Mouse (Mus musculus): ENCODE results near the gene Hsd17b14. TPM values are rescaled to one million over a fixed set of nuclear protein-coding genes. Genes with fewer than 3 reads are reported as not detected.

Hsd17b14 gene
- total and polyA plus RNA-seq, 3 experiments = 6.0 to 34.9 (median 8.2) TPM

- no peak for ATAC-seq (ENCODE audit: extremely low read depth, insufficient number of reproducible peaks, low FRiP score, poor library complexity, severe bottlenecking)
- H3K4me1 ChIP-seq (ENCODE audit: insufficient read depth, low read depth, low read length) = peaks cover 15% of the 10 kb centered on the region; the same call in 1 of the 2 replicates
- H3K36me3 ChIP-seq (replicated peaks) = no peaks in the 10 kb centered on the region
- TF ChIP-seq CTCF (IDR thresholded peaks at IDR 0.05; ENCODE audit: low read depth, low read length) = no peak
- no peak for TF ChIP-seq GATA2 (IDR thresholded peaks at IDR 0.05; ENCODE audit: borderline replicate concordance, low read depth, low read length)
- TF ChIP-seq GATA1 (IDR thresholded peaks at IDR 0.05; ENCODE audit: borderline replicate concordance, low read length) = no peak
- TF ChIP-seq TAL1 (conservative IDR thresholded peaks at IDR 0.05; ENCODE audit: low read depth, low read length) = no peak
- TF ChIP-seq POLR2AphosphoS5 (IDR thresholded peaks at IDR 0.05; ENCODE audit: insufficient replicate concordance, low read depth, low read length) = no peak
- no peaks in the 10 kb centered on the region for H3K9me3 ChIP-seq (replicated peaks)
- peaks cover 55% of the 10 kb centered on the region for H3K27me3 ChIP-seq (ENCODE audit: insufficient read depth, low read length)
- no peak overlapping the region for H3K4me3 ChIP-seq (ENCODE audit: low read depth, low read length)
- DNase-seq (ENCODE audit: low spot score) = no peak
Observed at GRCm38 (mm10) chr7:45551512-45551883, 3.2 kb upstream of the Hsd17b14 start.

- TF ChIP-seq GATA1 (IDR thresholded peaks at IDR 0.05; ENCODE audit: borderline replicate concordance, low read length) (no peak), CTCF (IDR thresholded peaks at IDR 0.05; ENCODE audit: low read depth, low read length) (no peak), GATA2 (IDR thresholded peaks at IDR 0.05; ENCODE audit: borderline replicate concordance, low read depth, low read length) (no peak), POLR2AphosphoS5 (IDR thresholded peaks at IDR 0.05; ENCODE audit: insufficient replicate concordance, low read depth, low read length) (no peak), TAL1 (conservative IDR thresholded peaks at IDR 0.05; ENCODE audit: low read depth, low read length) (no peak)
- peaks cover 48% of the 10 kb centered on the region for H3K27me3 ChIP-seq (ENCODE audit: insufficient read depth, low read length)
- H3K4me3 ChIP-seq (ENCODE audit: low read depth, low read length) = no peak overlapping the region
- no peak for ATAC-seq (ENCODE audit: extremely low read depth, insufficient number of reproducible peaks, low FRiP score, poor library complexity, severe bottlenecking)
- no peaks in the 10 kb centered on the region for H3K9me3 ChIP-seq (replicated peaks)
- DNase-seq (ENCODE audit: low spot score) = no peak
- no peaks in the 10 kb centered on the region for H3K36me3 ChIP-seq (replicated peaks)
- H3K4me1 ChIP-seq (ENCODE audit: insufficient read depth, low read depth, low read length) = peaks cover 18% of the 10 kb centered on the region
Observed at GRCm38 (mm10) chr7:45553519-45553918, 1.2 kb upstream of the Hsd17b14 start.

GRCm38 (mm10) chr7:45553990-45554389, 703 bp upstream of the Hsd17b14 start:
- no peaks in the 10 kb centered on the region for H3K9me3 ChIP-seq (replicated peaks)
- no peak for TF ChIP-seq POLR2AphosphoS5 (IDR thresholded peaks at IDR 0.05; ENCODE audit: insufficient replicate concordance, low read depth, low read length)
- no peak for TF ChIP-seq GATA2 (IDR thresholded peaks at IDR 0.05; ENCODE audit: borderline replicate concordance, low read depth, low read length)
- TF ChIP-seq TAL1 (conservative IDR thresholded peaks at IDR 0.05; ENCODE audit: low read depth, low read length) = no peak
- TF ChIP-seq GATA1 (IDR thresholded peaks at IDR 0.05; ENCODE audit: borderline replicate concordance, low read length) = no peak
- no peak for TF ChIP-seq CTCF (IDR thresholded peaks at IDR 0.05; ENCODE audit: low read depth, low read length)
- H3K36me3 ChIP-seq (replicated peaks) = no peaks in the 10 kb centered on the region
- no peak overlapping the region for H3K4me3 ChIP-seq (ENCODE audit: low read depth, low read length)
- DNase-seq (ENCODE audit: low spot score) = no peak
- ATAC-seq (ENCODE audit: extremely low read depth, insufficient number of reproducible peaks, low FRiP score, poor library complexity, severe bottlenecking) = no peak
- peaks cover 23% of the 10 kb centered on the region for H3K4me1 ChIP-seq (ENCODE audit: insufficient read depth, low read depth, low read length)
- H3K27me3 ChIP-seq (ENCODE audit: insufficient read depth, low read length) = peaks cover 45% of the 10 kb centered on the region

GRCm38 (mm10) chr7:45555787-45556186, 1.1 kb downstream of the Hsd17b14 start:
- peak; percentile 69 for DNase-seq (ENCODE audit: low spot score)
- TF ChIP-seq TAL1 (conservative IDR thresholded peaks at IDR 0.05; ENCODE audit: low read depth, low read length) (no peak), GATA2 (IDR thresholded peaks at IDR 0.05; ENCODE audit: borderline replicate concordance, low read depth, low read length) (no peak), GATA1 (IDR thresholded peaks at IDR 0.05; ENCODE audit: borderline replicate concordance, low read length) (no peak), CTCF (IDR thresholded peaks at IDR 0.05; ENCODE audit: low read depth, low read length) (peak; percentile 78), POLR2AphosphoS5 (IDR thresholded peaks at IDR 0.05; ENCODE audit: insufficient replicate concordance, low read depth, low read length) (no peak)
- H3K4me1 ChIP-seq (ENCODE audit: insufficient read depth, low read depth, low read length) = peaks cover 30% of the 10 kb centered on the region
- H3K27me3 ChIP-seq (ENCODE audit: insufficient read depth, low read length) = peaks cover 34% of the 10 kb centered on the region
- ATAC-seq (ENCODE audit: extremely low read depth, insufficient number of reproducible peaks, low FRiP score, poor library complexity, severe bottlenecking) = no peak
- no peaks in the 10 kb centered on the region for H3K36me3 ChIP-seq (replicated peaks)
- no peaks in the 10 kb centered on the region for H3K9me3 ChIP-seq (replicated peaks)
- no peak overlapping the region for H3K4me3 ChIP-seq (ENCODE audit: low read depth, low read length)

- Histone ChIP-seq H3K36me3 (replicated peaks) (no peaks in the 10 kb centered on the region), H3K4me1 (ENCODE audit: insufficient read depth, low read depth, low read length) (peaks cover 47% of the 10 kb centered on the region), H3K4me3 (ENCODE audit: low read depth, low read length) (no peak overlapping the region), H3K27me3 (ENCODE audit: insufficient read depth, low read length) (peaks cover 10% of the 10 kb centered on the region), H3K9me3 (replicated peaks) (no peaks in the 10 kb centered on the region)
- ATAC-seq (ENCODE audit: extremely low read depth, insufficient number of reproducible peaks, low FRiP score, poor library complexity, severe bottlenecking) (no peak), DNase-seq (ENCODE audit: low spot score) (no peak)
- TF ChIP-seq POLR2AphosphoS5 (IDR thresholded peaks at IDR 0.05; ENCODE audit: insufficient replicate concordance, low read depth, low read length) = no peak
- no peak for TF ChIP-seq GATA1 (IDR thresholded peaks at IDR 0.05; ENCODE audit: borderline replicate concordance, low read length)
- TF ChIP-seq CTCF (IDR thresholded peaks at IDR 0.05; ENCODE audit: low read depth, low read length) = no peak
- TF ChIP-seq TAL1 (conservative IDR thresholded peaks at IDR 0.05; ENCODE audit: low read depth, low read length) = no peak
- TF ChIP-seq GATA2 (IDR thresholded peaks at IDR 0.05; ENCODE audit: borderline replicate concordance, low read depth, low read length) = no peak
Observed at GRCm38 (mm10) chr7:45558907-45559306, 4.2 kb downstream of the Hsd17b14 start.

GRCm38 (mm10) chr7:45560241-45560640, 5.5 kb downstream of the Hsd17b14 start:
- H3K36me3 ChIP-seq (replicated peaks) = no peaks in the 10 kb centered on the region
- H3K4me1 ChIP-seq (ENCODE audit: insufficient read depth, low read depth, low read length) = peaks cover 53% of the 10 kb centered on the region
- TF ChIP-seq TAL1 (conservative IDR thresholded peaks at IDR 0.05; ENCODE audit: low read depth, low read length) (no peak), GATA2 (IDR thresholded peaks at IDR 0.05; ENCODE audit: borderline replicate concordance, low read depth, low read length) (no peak), GATA1 (IDR thresholded peaks at IDR 0.05; ENCODE audit: borderline replicate concordance, low read length) (no peak), POLR2AphosphoS5 (IDR thresholded peaks at IDR 0.05; ENCODE audit: insufficient replicate concordance, low read depth, low read length) (no peak), CTCF (IDR thresholded peaks at IDR 0.05; ENCODE audit: low read depth, low read length) (no peak)
- DNase-seq (ENCODE audit: low spot score) (no peak), ATAC-seq (ENCODE audit: extremely low read depth, insufficient number of reproducible peaks, low FRiP score, poor library complexity, severe bottlenecking) (no peak)
- no peaks in the 10 kb centered on the region for H3K9me3 ChIP-seq (replicated peaks)
- H3K27me3 ChIP-seq (ENCODE audit: insufficient read depth, low read length) = peaks cover 2% of the 10 kb centered on the region; the same call in 1 of the 2 replicates
- no peak overlapping the region for H3K4me3 ChIP-seq (ENCODE audit: low read depth, low read length)
